Mouse (Mus musculus) C2C12 (cell line): Measurements from ENCODE around the gene Slc22a14. TPM values are rescaled to one million over a fixed set of nuclear protein-coding genes. Genes with fewer than 3 reads are reported as not detected.

Source experiments
- H3K27me3 ChIP-seq: one replicate; pipeline ENCODE4 v1.6.1; 2011; ENCODE audit not compliant: control insufficient read depth, insufficient read depth, insufficient read length
- H3K36me3 ChIP-seq: one replicate; pipeline ENCODE4 v1.6.1; 2011; ENCODE audit not compliant: control insufficient read depth, insufficient read depth
- H3K4me3 ChIP-seq: one replicate; pipeline ENCODE4 v1.5.1; 2011; ENCODE audit warnings: mild to moderate bottlenecking, control low read depth; ENCODE audit not compliant: poor library complexity, insufficient read depth, severe bottlenecking
- H3K79me2 ChIP-seq: one replicate; pipeline ENCODE4 v1.6.1; 2011; ENCODE audit not compliant: control insufficient read depth, insufficient read depth
- H3K79me3 ChIP-seq: one replicate; pipeline ENCODE4 v1.6.1; 2011; ENCODE audit warnings: low read depth, control low read depth
- H3ac ChIP-seq: one replicate; pipeline ENCODE3; 2011; ENCODE audit warnings: low read depth; ENCODE audit not compliant: control insufficient read depth, insufficient read length
- CEBPB ChIP-seq: IDR thresholded peaks from one replicate; pipeline ENCODE4 v1.6.1; 2011; ENCODE audit warnings: low read depth, mild to moderate bottlenecking, control low read depth, moderate library complexity
- CTCF ChIP-seq: IDR thresholded peaks from one replicate; pipeline ENCODE4 v1.5.1; 2011; ENCODE audit not compliant: control insufficient read depth, insufficient read depth, insufficient read length
- FOSL1 ChIP-seq: IDR thresholded peaks from one replicate; pipeline ENCODE4 v1.8.0; 2011; ENCODE audit warnings: mild to moderate bottlenecking, low read length; ENCODE audit not compliant: poor library complexity, insufficient read depth, severe bottlenecking
- MAX ChIP-seq: IDR thresholded peaks from one replicate; pipeline ENCODE4 v1.6.1; 2011; ENCODE audit warnings: mild to moderate bottlenecking, control low read depth
- MYOD1 ChIP-seq: IDR thresholded peaks from one replicate; pipeline ENCODE4 v1.6.1; 2011; ENCODE audit warnings: low read depth; ENCODE audit not compliant: control insufficient read depth, insufficient read length
- MYOG ChIP-seq: IDR thresholded peaks from one replicate; pipeline ENCODE4 v1.6.1; 2011; ENCODE audit not compliant: control insufficient read depth, insufficient read length; ENCODE audit errors: extremely low read depth
- USF1 ChIP-seq: IDR thresholded peaks from one replicate; pipeline ENCODE4 v1.6.1; 2011; ENCODE audit warnings: low read depth, mild to moderate bottlenecking, control low read depth, moderate library complexity
- polyA plus RNA-seq: library from polyadenylated mRNA; unstranded; fragments of >200 nt; fragmentation: generic; extraction: Trizol; gene quantifications from one replicate; pipeline ENCODE4 v1.2.1, GENCODE M21; 2012; ENCODE audit warnings: missing spikeins

The Slc22a14 gene
- polyA plus RNA-seq, 1 experiment: not detected

GRCm38 (mm10) chr9:119318891-119319290 is 46.5 kb downstream of the Slc22a14 start:
- Histone ChIP-seq H3K79me3 (peaks cover 56% of the 10 kb centered on the region), H3K27me3 (no peaks in the 10 kb centered on the region), H3K79me2 (peaks cover 83% of the 10 kb centered on the region), H3K4me3 (no peak overlapping the region), H3ac (no peak overlapping the region), H3K36me3 (no peaks in the 10 kb centered on the region)
- TF ChIP-seq MYOG (no peak), CTCF (no peak), CEBPB (no peak), MAX (no peak), MYOD1 (no peak), FOSL1 (no peak)

DNA sequence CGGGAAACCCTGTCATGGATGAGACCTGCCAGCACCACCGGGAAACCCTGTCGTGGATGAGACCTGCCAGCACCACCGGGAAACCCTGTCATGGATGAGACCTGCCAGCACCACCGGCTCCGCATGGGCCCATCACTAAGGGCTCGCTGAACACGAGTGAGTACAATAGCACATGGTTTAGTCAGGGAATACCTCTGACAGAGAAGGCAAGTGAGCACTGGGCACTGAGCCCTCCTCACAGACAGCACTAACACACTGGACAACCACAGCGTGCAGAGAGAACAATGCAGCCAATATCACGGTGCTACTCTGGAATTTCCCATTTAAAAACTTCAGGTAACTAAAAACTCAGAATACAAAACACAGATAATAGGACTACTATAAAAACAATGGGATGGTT is 52.3 kb downstream of the Slc22a14 start:
- Histone ChIP-seq H3K79me2 (peaks cover 100% of the 10 kb centered on the region), H3K4me3 (no peak overlapping the region), H3K36me3 (no peaks in the 10 kb centered on the region), H3ac (no peak overlapping the region), H3K27me3 (no peaks in the 10 kb centered on the region), H3K79me3 (peaks cover 65% of the 10 kb centered on the region)
- no peak for TF ChIP-seq FOSL1
- TF ChIP-seq CEBPB: no peak
- TF ChIP-seq MYOG: no peak
- TF ChIP-seq MYOD1: no peak
- TF ChIP-seq MAX: no peak
- no peak for TF ChIP-seq CTCF
- TF ChIP-seq USF1: no peak

GRCm38 (mm10) chr9:119309067-119309466 is 56.3 kb downstream of the Slc22a14 start:
- Histone ChIP-seq H3K27me3 (no peaks in the 10 kb centered on the region), H3K36me3 (peaks cover 2% of the 10 kb centered on the region), H3ac (no peak overlapping the region), H3K4me3 (no peak overlapping the region), H3K79me3 (peaks cover 57% of the 10 kb centered on the region), H3K79me2 (peaks cover 89% of the 10 kb centered on the region)
- TF ChIP-seq MYOG (no peak), CEBPB (no peak), MYOD1 (no peak), MAX (no peak), CTCF (no peak)

- H3K79me2 ChIP-seq: peaks cover 61% of the 10 kb centered on the region
- H3K4me3 ChIP-seq: no peak overlapping the region
- H3K27me3 ChIP-seq: no peaks in the 10 kb centered on the region
- H3K36me3 ChIP-seq: peaks cover 12% of the 10 kb centered on the region
- TF ChIP-seq USF1 (no peak), MYOD1 (no peak), CEBPB (no peak), FOSL1 (no peak), MAX (no peak), MYOG (no peak), CTCF (no peak)
- H3K79me3 ChIP-seq: peaks cover 36% of the 10 kb centered on the region
- H3ac ChIP-seq: no peak overlapping the region
These were observed 59.5 kb downstream of the Slc22a14 start for GRCm38 (mm10) chr9:119305863-119306262.

- H3ac ChIP-seq: no peak overlapping the region
- no peak overlapping the region for H3K4me3 ChIP-seq
- H3K79me2 ChIP-seq: peaks cover 12% of the 10 kb centered on the region
- peaks cover 10% of the 10 kb centered on the region for H3K36me3 ChIP-seq
- no peaks in the 10 kb centered on the region for H3K27me3 ChIP-seq
- TF ChIP-seq MYOG (no peak), CEBPB (no peak), MYOD1 (no peak), MAX (no peak), USF1 (no peak), FOSL1 (no peak), CTCF (no peak)
- H3K79me3 ChIP-seq: peaks cover 3% of the 10 kb centered on the region
These were observed 66.8 kb downstream of the Slc22a14 start for GRCm38 (mm10) chr9:119298563-119298962.

- no peak for TF ChIP-seq CEBPB
- TF ChIP-seq MYOG: no peak
- TF ChIP-seq USF1: no peak
- no peak for TF ChIP-seq FOSL1
- no peak for TF ChIP-seq MYOD1
- no peak for TF ChIP-seq MAX
- no peak for TF ChIP-seq CTCF
- H3K4me3 ChIP-seq: no peak overlapping the region
These were observed 67.7 kb downstream of the Slc22a14 start for GRCm38 (mm10) chr9:119297696-119298095.

More at GRCm38 (mm10) chr9:119297696-119298095, 67.7 kb downstream of the Slc22a14 start:
- H3K27me3 ChIP-seq: no peaks in the 10 kb centered on the region
- H3K36me3 ChIP-seq: peaks cover 9% of the 10 kb centered on the region
- H3K79me2 ChIP-seq: peaks cover 12% of the 10 kb centered on the region
- peaks cover 3% of the 10 kb centered on the region for H3K79me3 ChIP-seq
- H3ac ChIP-seq: no peak overlapping the region
